Mouse (Mus musculus): ENCODE data around the gene Wdr11. TPM values are rescaled to one million over a fixed set of nuclear protein-coding genes. Genes with fewer than 3 reads are reported as not detected.

Wdr11 gene
- polyA plus RNA-seq, 1 experiment = 56.1 TPM

GRCm38 (mm10) chr7:129678431-129678830 is 86.8 kb downstream of the Wdr11 start:
- Histone ChIP-seq H3K4me3 (ENCODE audit: insufficient read depth, low read length) (no peak overlapping the region), H3K4me1 (ENCODE audit: control insufficient read depth, insufficient read depth, low read length) (no peaks in the 10 kb centered on the region), H3K27ac (ENCODE audit: insufficient read depth, low read depth, low read length) (no peak overlapping the region)
- TF ChIP-seq CTCF (IDR thresholded peaks at IDR 0.05; ENCODE audit: low read depth, low read length) (no peak), POLR2A (IDR thresholded peaks at IDR 0.05; ENCODE audit: borderline replicate concordance, low read depth, low read length) (no peak)

- Histone ChIP-seq H3K27ac (ENCODE audit: insufficient read depth, low read depth, low read length) (no peak overlapping the region), H3K4me1 (ENCODE audit: control insufficient read depth, insufficient read depth, low read length) (no peaks in the 10 kb centered on the region), H3K4me3 (ENCODE audit: insufficient read depth, low read length) (no peak overlapping the region)
- TF ChIP-seq CTCF (IDR thresholded peaks at IDR 0.05; ENCODE audit: low read depth, low read length) = no peak
- no peak for TF ChIP-seq POLR2A (IDR thresholded peaks at IDR 0.05; ENCODE audit: borderline replicate concordance, low read depth, low read length)
These were observed 87.3 kb downstream of the Wdr11 start for GRCm38 (mm10) chr7:129678972-129679371.

- Histone ChIP-seq H3K27ac (ENCODE audit: insufficient read depth, low read depth, low read length) (no peak overlapping the region), H3K4me1 (ENCODE audit: control insufficient read depth, insufficient read depth, low read length) (no peaks in the 10 kb centered on the region), H3K4me3 (ENCODE audit: insufficient read depth, low read length) (no peak overlapping the region)
- no peak for TF ChIP-seq POLR2A (IDR thresholded peaks at IDR 0.05; ENCODE audit: borderline replicate concordance, low read depth, low read length)
- TF ChIP-seq CTCF (IDR thresholded peaks at IDR 0.05; ENCODE audit: low read depth, low read length) = no peak
These were observed 89.0 kb downstream of the Wdr11 start for GRCm38 (mm10) chr7:129680534-129681210.

GRCm38 (mm10) chr7:129682525-129682924 is 90.9 kb downstream of the Wdr11 start:
- Histone ChIP-seq H3K4me3 (ENCODE audit: insufficient read depth, low read length) (no peak overlapping the region), H3K4me1 (ENCODE audit: control insufficient read depth, insufficient read depth, low read length) (no peaks in the 10 kb centered on the region), H3K27ac (ENCODE audit: insufficient read depth, low read depth, low read length) (no peak overlapping the region)
- TF ChIP-seq CTCF (IDR thresholded peaks at IDR 0.05; ENCODE audit: low read depth, low read length) (no peak), POLR2A (IDR thresholded peaks at IDR 0.05; ENCODE audit: borderline replicate concordance, low read depth, low read length) (no peak)

- TF ChIP-seq POLR2A (IDR thresholded peaks at IDR 0.05; ENCODE audit: borderline replicate concordance, low read depth, low read length) = no peak
- no peak for TF ChIP-seq CTCF (IDR thresholded peaks at IDR 0.05; ENCODE audit: low read depth, low read length)
- H3K27ac ChIP-seq (ENCODE audit: insufficient read depth, low read depth, low read length) = no peak overlapping the region
- H3K4me3 ChIP-seq (ENCODE audit: insufficient read depth, low read length) = no peak overlapping the region
- no peaks in the 10 kb centered on the region for H3K4me1 ChIP-seq (ENCODE audit: control insufficient read depth, insufficient read depth, low read length)
These were observed 93.7 kb downstream of the Wdr11 start for GRCm38 (mm10) chr7:129685326-129685725.
